Mouse (Mus musculus) heart, postnatal 0 days (tissue): ENCODE results near the gene Gpm6a. TPM values are rescaled to one million over a fixed set of nuclear protein-coding genes. Genes with fewer than 3 reads are reported as not detected.

Experiments used
- ATAC-seq: fragments of 200-750 bp; cut with Nextera tagmentation; 2 replicates; pipeline ENCODE4 v1.8.0; 2017; ENCODE audit warnings: low read depth, moderate number of reproducible peaks, moderate library complexity; ENCODE audit not compliant: insufficient read depth
- DNase-seq: peaks from one replicate; pipeline ENCODE4 v3.0.0-alpha.2; 2016; ENCODE audit warnings: low spot score
- H3K27ac ChIP-seq: fragments of 300-500 bp; sonication (generic); 2 replicates; pipeline ENCODE4 v1.5.1; 2014; ENCODE audit warnings: low read depth, mild to moderate bottlenecking
- H3K27me3 ChIP-seq: fragments of 300-500 bp; sonication (generic); 2 replicates; pipeline ENCODE4 v1.6.1; 2014; ENCODE audit warnings: low read length, mixed read lengths; ENCODE audit not compliant: control insufficient read depth, insufficient read depth
- H3K36me3 ChIP-seq: fragments of 300-500 bp; sonication (generic); replicated peaks from 2 replicates; pipeline ENCODE4 v1.6.1; 2014; ENCODE audit warnings: low read length, mixed read lengths; ENCODE audit not compliant: control insufficient read depth, insufficient read depth
- H3K4me1 ChIP-seq: fragments of 300-500 bp; sonication (generic); 2 replicates; pipeline ENCODE4 v1.6.1; 2014; ENCODE audit warnings: antibody characterized with exemption; ENCODE audit not compliant: control insufficient read depth, insufficient read depth
- H3K4me2 ChIP-seq: fragments of 300-500 bp; sonication (generic); 2 replicates; pipeline ENCODE4 v1.6.1; 2014; ENCODE audit warnings: low read depth, mild to moderate bottlenecking, low read length, moderate library complexity
- H3K4me3 ChIP-seq: fragments of 300-500 bp; sonication (generic); 2 replicates; pipeline ENCODE4 v1.5.1; 2014; ENCODE audit warnings: low read depth, low read length
- H3K9ac ChIP-seq: fragments of 300-500 bp; sonication (generic); replicated peaks from 2 replicates; pipeline ENCODE4 v1.6.1; 2014; ENCODE audit warnings: low read depth, low read length, mixed read lengths
- H3K9me3 ChIP-seq: fragments of 300-500 bp; sonication (generic); replicated peaks from 2 replicates; pipeline ENCODE4 v1.6.1; 2016; ENCODE audit warnings: low read length; ENCODE audit not compliant: control insufficient read depth
- CTCF ChIP-seq: IDR thresholded peaks from 2 replicates; pipeline ENCODE4 v1.5.1; 2016; ENCODE audit warnings: antibody characterized with exemption, control low read depth, low read depth
- EP300 ChIP-seq: IDR thresholded peaks from 2 replicates; pipeline ENCODE4 v1.6.1; 2016; ENCODE audit warnings: antibody characterized with exemption, low read depth
- WGBS: fragments of 180-500 bp; shearing (Covaris S2); extraction: QIAGEN DNeasy Blood & Tissue Kit; methylation state at CpG from one replicate; pipeline ENCODE4 v1.1.7; 2014; 5-methylcytosine and 5-hydroxymethylcytosine counted together
- polyA plus RNA-seq: library from polyadenylated mRNA; unstranded; fragments of >200 nt; fragmentation: Nextera tagmentation; extraction: Ambion mirVana; gene quantifications from 2 replicates; pipeline ENCODE4 v1.2.1, GENCODE M21; 2015
- total RNA-seq: library from RNA; depleted of rRNA; stranded (reverse); fragments of >200 nt; gene quantifications from 2 replicates; pipeline ENCODE4 v1.2.3, GENCODE M21; 2014; ENCODE audit warnings: low replicate concordance

Gene Gpm6a
- total and polyA plus RNA-seq, 2 experiments from 2014 or later = 4.8 to 16.8 TPM

DNA sequence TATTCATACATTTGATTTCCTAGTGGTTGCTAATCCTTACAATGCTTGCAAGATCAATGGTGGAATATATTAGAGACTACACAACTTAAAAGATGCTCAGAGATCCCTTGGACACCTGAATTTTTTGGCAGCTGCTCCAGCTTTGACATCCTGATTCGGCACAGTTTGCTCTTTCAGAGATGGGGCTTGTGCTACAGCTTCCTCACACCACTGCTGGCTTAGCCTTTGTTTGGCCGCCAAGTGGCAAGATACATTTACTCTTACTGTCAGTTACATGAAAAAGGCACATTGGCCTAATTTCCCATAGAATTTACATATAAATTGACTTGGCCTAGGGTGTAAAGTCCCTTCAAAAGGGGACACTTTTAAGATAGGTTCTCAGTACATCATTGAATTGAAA lies 32.1 kb downstream of the Gpm6a start:
- H3K27ac ChIP-seq = no peak overlapping the region
- no peaks in the 10 kb centered on the region for H3K9me3 ChIP-seq
- TF ChIP-seq CTCF (no peak), EP300 (no peak)
- H3K4me2 ChIP-seq = no peak overlapping the region
- no peak overlapping the region for H3K9ac ChIP-seq
- whole genome bisulfite sequencing = 52% methylated on average over 2 of the region's 2 CpGs
- ATAC-seq (no peak), DNase-seq (no peak)
- no peaks in the 10 kb centered on the region for H3K27me3 ChIP-seq
- no peaks in the 10 kb centered on the region for H3K36me3 ChIP-seq
- H3K4me3 ChIP-seq = no peak overlapping the region
- H3K4me1 ChIP-seq = no peaks in the 10 kb centered on the region

DNA sequence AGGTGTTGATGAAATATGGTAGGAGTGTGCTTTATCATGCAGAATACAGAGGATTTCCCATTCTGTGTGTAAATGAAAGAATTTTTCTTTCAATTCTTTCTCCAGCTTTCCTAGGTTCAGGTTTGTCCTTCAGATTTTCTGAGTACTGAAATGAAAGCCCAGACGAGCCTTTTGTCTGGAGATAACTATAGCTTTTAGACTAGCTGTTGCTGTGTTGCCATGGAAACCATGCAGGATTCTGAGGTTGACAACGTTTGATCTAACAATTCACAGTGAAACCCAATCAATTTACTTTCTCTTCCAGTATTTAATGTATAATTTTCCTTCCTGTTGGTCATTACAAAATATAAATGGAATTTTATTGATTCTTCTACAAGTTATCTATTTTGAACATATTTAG lies 34.5 kb downstream of the Gpm6a start:
- no peaks in the 10 kb centered on the region for H3K9me3 ChIP-seq
- TF ChIP-seq CTCF = no peak
- TF ChIP-seq EP300 = no peak
- H3K36me3 ChIP-seq = no peaks in the 10 kb centered on the region
- H3K27me3 ChIP-seq = no peaks in the 10 kb centered on the region
- H3K4me3 ChIP-seq = no peak overlapping the region
- no peaks in the 10 kb centered on the region for H3K4me1 ChIP-seq
- DNase-seq (no peak), ATAC-seq (no peak)
- no peak overlapping the region for H3K27ac ChIP-seq
- no peak overlapping the region for H3K4me2 ChIP-seq
- 24% methylated on average over 2 of the region's 2 CpGs for WGBS
- H3K9ac ChIP-seq = no peak overlapping the region

DNA sequence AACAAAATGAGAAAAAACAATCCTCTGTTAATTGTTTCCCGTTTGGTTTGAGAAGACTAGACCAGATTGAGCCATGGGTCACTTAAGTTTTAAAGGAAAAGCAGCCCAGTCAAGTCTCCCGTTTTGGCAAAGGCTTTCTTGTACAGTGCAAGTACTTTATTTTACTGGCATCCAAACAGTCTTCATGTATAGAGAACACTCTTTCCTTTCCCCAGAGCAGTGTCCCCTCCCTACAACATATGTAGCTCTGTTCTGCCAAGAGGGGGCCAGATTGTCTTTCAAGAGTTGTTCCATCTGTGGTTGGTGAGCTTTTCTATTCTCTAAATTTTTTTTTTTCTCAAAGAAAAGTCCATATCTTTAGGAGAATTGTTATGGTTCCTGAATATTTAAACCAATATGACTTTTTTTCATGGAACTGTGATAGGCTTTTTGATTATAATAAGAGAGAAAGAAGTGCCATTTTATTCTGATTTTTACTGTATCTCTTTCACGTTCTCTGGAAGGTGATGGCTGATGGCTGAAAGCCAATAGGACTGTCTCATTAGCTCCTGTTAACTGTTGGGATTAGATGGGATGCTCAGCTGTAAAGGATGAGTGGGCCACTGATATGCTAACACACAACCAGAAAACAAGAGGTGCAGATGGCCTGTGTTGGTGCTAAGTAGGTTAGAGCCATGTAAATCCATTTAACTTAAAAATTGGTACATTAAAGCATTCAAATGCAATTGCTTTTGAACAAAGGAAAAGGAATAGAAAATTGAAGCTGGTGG lies 37.4 kb downstream of the Gpm6a start:
- no peaks in the 10 kb centered on the region for H3K27me3 ChIP-seq
- no peak for DNase-seq
- TF ChIP-seq EP300 (no peak), CTCF (no peak)
- H3K9ac ChIP-seq = no peak overlapping the region
- no peak for ATAC-seq
- H3K4me3 ChIP-seq = no peak overlapping the region
- no peak overlapping the region for H3K4me2 ChIP-seq
- H3K9me3 ChIP-seq = no peaks in the 10 kb centered on the region
- WGBS = 49% methylated on average over 3 of the region's 3 CpGs
- no peak overlapping the region for H3K27ac ChIP-seq
- H3K4me1 ChIP-seq = no peaks in the 10 kb centered on the region
- no peaks in the 10 kb centered on the region for H3K36me3 ChIP-seq

DNA sequence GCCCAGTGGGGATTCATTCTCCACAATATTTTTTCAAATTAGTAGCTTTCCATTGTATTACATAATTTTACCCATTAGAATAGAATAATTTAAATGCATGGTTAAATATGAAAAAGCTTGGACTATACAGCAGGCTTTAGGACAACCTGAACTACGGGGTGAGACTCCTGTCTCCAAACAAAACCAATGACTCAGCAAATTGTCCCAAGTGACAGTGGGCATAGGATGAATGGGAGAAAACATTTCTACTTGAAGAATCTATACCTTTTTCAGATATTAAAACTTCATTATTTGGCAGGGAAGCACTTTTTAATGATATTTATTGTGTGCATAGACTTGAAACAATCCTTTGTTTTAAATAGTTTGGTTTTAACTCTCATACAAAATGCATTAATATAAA lies 41.0 kb downstream of the Gpm6a start:
- H3K27ac ChIP-seq = no peak overlapping the region
- ATAC-seq (no peak), DNase-seq (no peak)
- no peaks in the 10 kb centered on the region for H3K27me3 ChIP-seq
- no peak overlapping the region for H3K4me2 ChIP-seq
- no peaks in the 10 kb centered on the region for H3K36me3 ChIP-seq
- H3K4me3 ChIP-seq = no peak overlapping the region
- TF ChIP-seq EP300 (no peak), CTCF (no peak)
- 62% methylated on average over 1 of the region's 1 CpGs for WGBS
- no peak overlapping the region for H3K9ac ChIP-seq
- H3K9me3 ChIP-seq = no peaks in the 10 kb centered on the region
- no peaks in the 10 kb centered on the region for H3K4me1 ChIP-seq

DNA sequence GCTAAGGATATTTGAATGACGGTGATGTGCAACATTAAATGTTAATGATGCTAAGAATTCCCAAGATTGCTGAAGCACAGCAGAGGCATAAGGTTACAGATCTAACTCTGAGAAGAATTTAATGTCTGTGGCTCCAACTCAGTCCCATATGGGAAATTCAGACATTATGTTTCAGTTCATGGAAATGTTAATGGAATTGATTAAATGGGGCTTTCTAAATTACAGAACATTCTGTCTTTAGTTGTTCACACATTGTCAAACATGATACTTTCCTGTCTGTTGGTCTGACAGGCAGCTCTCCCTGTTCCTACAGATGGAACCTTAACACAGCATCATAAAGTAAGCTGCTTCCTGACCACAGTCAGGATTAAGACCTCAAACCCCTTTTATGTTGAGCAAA lies 47.8 kb downstream of the Gpm6a start:
- Histone ChIP-seq H3K4me1 (no peaks in the 10 kb centered on the region), H3K4me2 (no peak overlapping the region), H3K36me3 (no peaks in the 10 kb centered on the region), H3K27ac (no peak overlapping the region), H3K9ac (no peak overlapping the region), H3K27me3 (no peaks in the 10 kb centered on the region), H3K4me3 (no peak overlapping the region), H3K9me3 (no peaks in the 10 kb centered on the region)
- DNase-seq (no peak), ATAC-seq (no peak)
- WGBS = 83% methylated on average over 1 of the region's 1 CpGs
- TF ChIP-seq EP300 (no peak), CTCF (no peak)

DNA sequence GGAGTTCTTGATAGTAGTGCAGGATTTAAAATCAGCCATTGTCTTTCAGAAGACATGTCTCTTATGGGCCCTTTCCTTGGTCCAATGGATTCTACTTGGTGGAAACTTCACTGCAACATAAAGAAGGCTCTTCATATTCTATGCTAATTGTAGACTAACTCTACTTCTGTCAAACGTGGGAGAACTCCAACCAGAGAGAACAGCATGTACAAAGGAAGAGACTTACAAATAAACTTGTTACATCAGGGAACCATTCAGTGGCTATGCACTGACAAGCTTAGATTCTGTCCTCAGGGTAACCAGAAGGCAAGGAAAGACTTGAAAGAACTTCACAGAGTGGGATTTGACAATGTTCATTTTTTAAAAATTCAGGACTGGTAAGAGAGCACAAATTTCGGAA lies 48.3 kb downstream of the Gpm6a start:
- no peaks in the 10 kb centered on the region for H3K27me3 ChIP-seq
- TF ChIP-seq EP300 (no peak), CTCF (no peak)
- H3K4me1 ChIP-seq = no peaks in the 10 kb centered on the region
- H3K9ac ChIP-seq = no peak overlapping the region
- WGBS = 30% methylated on average over 2 of the region's 2 CpGs
- no peak overlapping the region for H3K4me3 ChIP-seq
- H3K4me2 ChIP-seq = no peak overlapping the region
- no peak overlapping the region for H3K27ac ChIP-seq
- H3K36me3 ChIP-seq = no peaks in the 10 kb centered on the region
- H3K9me3 ChIP-seq = no peaks in the 10 kb centered on the region
- no peak for DNase-seq
- no peak for ATAC-seq
